In genomic region chr7:90016930-90017588, GRCm38 (mm10) we compare ENCODE assay signal across 8 mouse cellular contexts. TPM values are rescaled to one million over a fixed set of nuclear protein-coding genes. Genes with fewer than 3 reads are reported as not detected.
DNase-seq lines count a peak whose midpoint lies in the region; ATAC-seq and TF ChIP-seq lines count a peak whose summit lies in the region.
"Had no signal": no experiment of that assay in that cellular context is flagged by ENCODE, and none has a peak within 500 bp of the region (broad histone marks: within the 10 kb centered on the region; RNA-seq: fewer than 3 reads in every experiment).

No protein-coding gene starts in this region.

- no peaks in the 10 kb centered on the region for H3K27me3 ChIP-seq in limb, embryonic 12.5 days
- H3K27me3 ChIP-seq: Patski had no signal

- in situ Hi-C loops in ES-E14 (cut with MboI; ENCODE audit: low sequenced_read_pairs in 2 of 2, unreplicated experiment in 2 of 2) = no loop called here

- peaks cover 0 to 9% of the 10 kb centered on the region in 2 experiments; a peak in 2 of 4 replicates for H3K4me1 ChIP-seq in ES-E14 (ENCODE audit: control insufficient read depth in 2 of 2, insufficient read depth in 2 of 2, low read length in 2 of 2, poor library complexity in 1 of 2)
- H3K4me1 ChIP-seq in brown adipose tissue, adult 24 weeks (ENCODE audit: control insufficient read depth, insufficient read depth, insufficient read length, low read length) = peaks cover 8% of the 10 kb centered on the region; the same call in 1 of the 2 replicates
- H3K4me1 ChIP-seq in limb, embryonic 12.5 days (replicated peaks) = peaks cover 12% of the 10 kb centered on the region

- H3K4me3 ChIP-seq in ES-E14 (ENCODE audit: insufficient read depth in 1 of 2, low read depth in 1 of 2, low read length in 2 of 2, poor library complexity in 1 of 2, severe bottlenecking in 1 of 2) = no peak overlapping the region
- no peak overlapping the region for H3K4me3 ChIP-seq in brown adipose tissue, adult 24 weeks (ENCODE audit: insufficient read depth, low read depth, low read length)
- no peak overlapping the region for H3K4me3 ChIP-seq in limb, embryonic 12.5 days (replicated peaks)

- peak overlapping the region; percentile 40; the same call in 1 of the 2 replicates for H3K9ac ChIP-seq in ES-E14 (ENCODE audit: insufficient read depth, low read depth, low read length, poor library complexity, severe bottlenecking)
- no peak overlapping the region for H3K9ac ChIP-seq in limb, embryonic 12.5 days (replicated peaks)

- peak; percentile 21 to 27 for DNase-seq in kidney, postnatal 4 days
- no peak for DNase-seq in kidney, postnatal 36 days
- peak; percentile 45 for DNase-seq in ES-E14 (ENCODE audit: low read depth, low spot score)
- no peak for DNase-seq in right cerebral cortex, adult 2 months (ENCODE audit: low spot score in 2 of 2)
- no peak for DNase-seq in natural killer cell, adult 2 months (ENCODE audit: low spot score in 2 of 2)

- H3K4me2 ChIP-seq in limb, embryonic 12.5 days = no peak overlapping the region

- H3K27ac ChIP-seq in ES-E14 (ENCODE audit: insufficient read depth, low read depth, low read length, poor library complexity, severe bottlenecking) = peak overlapping the region; percentile 48; the same call in 1 of the 2 replicates
- H3K27ac ChIP-seq in brown adipose tissue, adult 24 weeks (replicated peaks; ENCODE audit: low read depth, low read length) = peak overlapping the region; percentile 71
- H3K27ac ChIP-seq in limb, embryonic 12.5 days = peak overlapping the region; percentile 35; the same call in 1 of the 2 replicates

- H3K36me3 ChIP-seq in ES-E14 (ENCODE audit: control insufficient read depth, insufficient read depth, low read length, poor library complexity, severe bottlenecking) = no peaks in the 10 kb centered on the region
- no peaks in the 10 kb centered on the region for H3K36me3 ChIP-seq in limb, embryonic 12.5 days

- H3K9me3 ChIP-seq in ES-E14 (ENCODE audit: control insufficient read depth, insufficient read depth, low read depth, low read length) = no peaks in the 10 kb centered on the region
- H3K9me3 ChIP-seq in limb, embryonic 12.5 days = no peaks in the 10 kb centered on the region

- WGBS in limb, embryonic 12.5 days = 36% methylated on average over 5 of the region's 5 CpGs

- ATAC-seq in limb, embryonic 12.5 days (ENCODE audit: insufficient number of reproducible peaks, insufficient read depth, low FRiP score, low TSS enrichment, low read depth) = peak; percentile 42; the same call in 1 of the 2 replicates
- ATAC-seq: Patski had no signal

TF ChIP-seq in ES-E14, 5 proteins besides CTCF, POLR2A, EP300 and RAD21:
- TF ChIP-seq MAFK (IDR thresholded peaks at IDR 0.05; ENCODE audit: insufficient read depth, low read depth, low read length) (no peak), HCFC1 (IDR thresholded peaks at IDR 0.05; ENCODE audit: borderline replicate concordance, insufficient read depth, low read length) (no peak), ZNF384 (IDR thresholded peaks at IDR 0.05; ENCODE audit: low read depth, low read length) (no peak), ZC3H11A (IDR thresholded peaks at IDR 0.05; ENCODE audit: borderline replicate concordance, low read depth, low read length) (no peak), CHD2 (IDR thresholded peaks at IDR 0.05; ENCODE audit: low read depth, low read length) (no peak)

RNA-seq across cellular contexts. Expression of gene Eed, which starts 36.3 kb away (rescaled TPM):
- 259 and 321 TPM in 2 replicates for total RNA-seq in ES-E14 (2012; rRNA removed)
- 29.0 and 39.6 TPM in 2 replicates for polyA plus RNA-seq in brown adipose tissue, adult 24 weeks (2012; ENCODE audit: insufficient read depth, insufficient read length, missing spikeins)
- polyA plus RNA-seq in limb, embryonic 12.5 days (2016; fragmentation: Nextera tagmentation; extraction: Ambion mirVana) = 95.5 and 97.3 TPM in 2 replicates

Comparison
In these comparisons a context has a peak if more than half of its experiments do, and no peak if none do; other contexts are left out.
1. DNase-seq: peak in kidney, postnatal 4 days (2 of 2) and ES-E14 (single experiment); none in kidney, postnatal 36 days (0 of 2), right cerebral cortex, adult 2 months (0 of 2) and natural killer cell, adult 2 months (0 of 2).
2. Peak in every context shown above with its lines, with median percentiles within 50 percentile points of each other: H3K27ac ChIP-seq.